Mouse (Mus musculus) olfactory bulb, adult 2 months (tissue): ENCODE results near the gene Rassf3. TPM values are rescaled to one million over a fixed set of nuclear protein-coding genes. Genes with fewer than 3 reads are reported as not detected.

ENCODE experiments used
- H3K27ac ChIP-seq: fragments of 200-500 bp; 2 replicates; pipeline ENCODE4 v1.5.1; 2012; ENCODE audit warnings: low read depth, low read length; ENCODE audit not compliant: insufficient read depth
- H3K4me1 ChIP-seq: fragments of 200-500 bp; 2 replicates; pipeline ENCODE4 v1.6.1; 2012; ENCODE audit warnings: low read length; ENCODE audit not compliant: control insufficient read depth, insufficient read depth
- H3K4me3 ChIP-seq: fragments of 200-500 bp; 2 replicates; pipeline ENCODE4 v1.5.1; 2012; ENCODE audit warnings: mild to moderate bottlenecking, low read depth, low read length, moderate library complexity; ENCODE audit not compliant: insufficient read depth
- CTCF ChIP-seq: fragments of 200-500 bp; IDR thresholded peaks from 2 replicates; pipeline ENCODE4 v1.5.1; 2012; ENCODE audit warnings: low read depth, mild to moderate bottlenecking, low read length, moderate library complexity; ENCODE audit not compliant: insufficient read depth
- POLR2A ChIP-seq: fragments of 200-500 bp; IDR thresholded peaks from 2 replicates; pipeline ENCODE4 v1.6.1; 2012; ENCODE audit warnings: mild to moderate bottlenecking, low read depth, low read length, moderate library complexity; ENCODE audit not compliant: insufficient read depth
- WGBS: fragments of 180-500 bp; shearing (Covaris S2); methylation state at CpG from one replicate; pipeline ENCODE4 v1.1.7; 2018; 5-methylcytosine and 5-hydroxymethylcytosine counted together
- polyA plus RNA-seq: library from polyadenylated mRNA; stranded (reverse); fragments of >200 nt; gene quantifications from 2 replicates; pipeline ENCODE4 v1.2.4, GENCODE M21; 2012; ENCODE audit warnings: low replicate concordance; ENCODE audit not compliant: missing spikeins, insufficient read depth, insufficient read length

Rassf3 gene
- polyA plus RNA-seq, 1 experiment: not detected

GRCm38 (mm10) chr10:121457381-121457780 lies 18.8 kb downstream of the Rassf3 start:
- TF ChIP-seq CTCF (no peak), POLR2A (no peak)
- Histone ChIP-seq H3K4me1 (peaks cover 16% of the 10 kb centered on the region), H3K27ac (no peak overlapping the region), H3K4me3 (no peak overlapping the region)
- 88% methylated on average over 3 of the region's 3 CpGs for whole genome bisulfite sequencing

DNA sequence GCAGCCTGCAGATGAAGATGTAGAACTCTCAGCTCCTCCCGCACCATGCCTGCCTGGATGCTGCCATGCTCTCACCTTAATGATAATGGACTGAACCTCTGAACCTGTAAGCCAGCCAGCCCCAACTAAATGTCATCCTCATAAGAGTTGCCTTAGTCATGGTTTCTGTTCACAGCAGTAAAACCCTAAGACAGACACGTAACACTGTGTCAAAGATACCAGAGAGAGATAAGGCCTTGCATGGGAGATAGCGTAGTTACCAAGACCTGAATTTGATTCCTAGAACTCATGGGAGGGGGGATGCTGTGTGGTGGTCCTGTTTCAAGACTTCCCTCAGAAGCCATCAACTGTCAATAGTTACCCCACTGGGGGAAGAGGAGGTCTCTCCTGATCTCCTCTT lies 20.6 kb downstream of the Rassf3 start:
- WGBS: over 99% methylated on average over 3 of the region's 3 CpGs
- TF ChIP-seq CTCF: no peak
- no peak for TF ChIP-seq POLR2A
- Histone ChIP-seq H3K4me1 (0 out of 2 replicates have a peak, but pooled peaks cover 5% of the 10 kb centered on the region), H3K4me3 (no peak overlapping the region), H3K27ac (no peak overlapping the region)

GRCm38 (mm10) chr10:121454708-121455475 lies 21.3 kb downstream of the Rassf3 start:
- Histone ChIP-seq H3K4me1 (0 out of 2 replicates have a peak, but pooled peaks cover 5% of the 10 kb centered on the region), H3K4me3 (no peak overlapping the region), H3K27ac (no peak overlapping the region)
- TF ChIP-seq POLR2A: no peak
- TF ChIP-seq CTCF: no peak
- WGBS: 93% methylated on average over 6 of the region's 6 CpGs

- Histone ChIP-seq H3K27ac (no peak overlapping the region), H3K4me3 (no peak overlapping the region), H3K4me1 (0 out of 2 replicates have a peak, but pooled peaks cover 5% of the 10 kb centered on the region)
- TF ChIP-seq POLR2A (no peak), CTCF (no peak)
- 94% methylated on average over 8 of the region's 8 CpGs for WGBS
These were observed 22.1 kb downstream of the Rassf3 start for GRCm38 (mm10) chr10:121454033-121454432.

DNA sequence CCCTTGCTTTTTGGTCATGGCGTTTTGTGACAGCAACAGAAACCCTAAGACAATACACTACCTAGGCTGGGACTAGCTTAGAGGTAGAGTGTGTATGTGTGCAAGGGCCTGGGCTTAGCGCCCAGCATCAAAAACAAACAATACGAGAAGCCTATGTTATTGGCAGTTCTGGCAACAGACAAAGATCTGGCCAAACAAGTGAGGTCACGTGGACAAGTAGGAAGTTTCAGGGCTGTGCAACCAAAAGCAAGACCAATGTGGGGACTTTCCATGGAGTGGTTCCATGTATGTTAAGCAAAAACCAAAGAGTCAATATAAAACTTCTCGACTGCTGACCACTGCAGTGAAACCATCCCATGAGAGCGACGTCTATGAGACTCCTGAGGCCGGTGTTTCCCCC lies 30.3 kb downstream of the Rassf3 start:
- no peak for TF ChIP-seq CTCF
- no peak for TF ChIP-seq POLR2A
- H3K4me1 ChIP-seq: peaks cover 4% of the 10 kb centered on the region; the same call in 1 of the 2 replicates
- no peak overlapping the region for H3K4me3 ChIP-seq
- WGBS: 90% methylated on average over 8 of the region's 8 CpGs
- H3K27ac ChIP-seq: no peak overlapping the region

GRCm38 (mm10) chr10:121444198-121444597 lies 31.9 kb downstream of the Rassf3 start:
- peaks cover 4% of the 10 kb centered on the region; the same call in 1 of the 2 replicates for H3K4me1 ChIP-seq
- WGBS: 91% methylated on average over 7 of the region's 7 CpGs

DNA sequence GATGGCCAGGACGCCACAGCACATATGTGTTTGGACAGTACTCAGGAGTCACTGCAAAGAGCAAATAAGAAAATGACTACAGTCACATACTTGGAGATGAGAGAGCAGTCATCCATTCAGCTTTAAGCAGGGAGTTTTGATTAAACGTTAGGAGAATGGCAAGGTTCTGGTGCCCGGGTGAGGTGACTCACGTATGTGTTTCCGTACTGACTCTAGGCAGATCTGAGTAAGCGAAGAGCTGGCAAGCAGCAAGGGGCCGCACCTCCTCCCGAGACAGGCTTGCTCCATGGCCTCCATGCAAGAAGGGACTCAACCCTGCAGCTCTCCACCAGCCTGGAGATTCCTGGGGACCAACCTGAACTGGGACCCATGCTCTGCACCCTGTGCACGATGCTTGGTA lies 32.4 kb downstream of the Rassf3 start:
- no peak for TF ChIP-seq CTCF
- TF ChIP-seq POLR2A: no peak
- no peak overlapping the region for H3K27ac ChIP-seq
- WGBS: 68% methylated on average over 9 of the region's 9 CpGs
- H3K4me3 ChIP-seq: no peak overlapping the region
- peaks cover 4% of the 10 kb centered on the region; the same call in 1 of the 2 replicates for H3K4me1 ChIP-seq

More at GRCm38 (mm10) chr10:121444198-121444597, 31.9 kb downstream of the Rassf3 start:
- Histone ChIP-seq H3K27ac (no peak overlapping the region), H3K4me3 (no peak overlapping the region)
- TF ChIP-seq POLR2A: no peak
- TF ChIP-seq CTCF: no peak

DNA sequence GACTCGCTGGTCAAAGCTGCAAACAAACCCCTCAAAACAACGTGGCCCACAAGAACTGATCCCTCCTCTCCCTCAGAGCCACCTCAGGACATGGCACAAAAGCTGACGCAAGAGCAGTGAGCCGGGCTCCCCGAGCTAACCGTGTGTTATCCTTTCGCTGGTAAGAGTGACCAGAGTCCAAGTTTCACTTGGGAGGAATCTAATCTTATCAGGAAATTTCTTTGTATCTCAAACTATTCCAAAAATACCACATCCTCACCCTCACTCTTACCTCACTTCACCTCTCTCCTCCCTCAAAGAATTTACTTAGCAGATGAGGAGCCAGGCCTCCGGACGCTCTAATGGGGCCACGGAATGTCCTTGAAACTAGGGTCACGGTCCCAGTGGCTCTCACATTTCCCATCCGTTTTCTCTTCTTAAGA lies 36.8 kb downstream of the Rassf3 start:
- no peak overlapping the region for H3K4me3 ChIP-seq
- 90% methylated on average over 12 of the region's 12 CpGs for WGBS
- TF ChIP-seq CTCF (no peak), POLR2A (no peak)
- H3K27ac ChIP-seq: no peak overlapping the region
- peaks cover 4% of the 10 kb centered on the region; the same call in 1 of the 2 replicates for H3K4me1 ChIP-seq

DNA sequence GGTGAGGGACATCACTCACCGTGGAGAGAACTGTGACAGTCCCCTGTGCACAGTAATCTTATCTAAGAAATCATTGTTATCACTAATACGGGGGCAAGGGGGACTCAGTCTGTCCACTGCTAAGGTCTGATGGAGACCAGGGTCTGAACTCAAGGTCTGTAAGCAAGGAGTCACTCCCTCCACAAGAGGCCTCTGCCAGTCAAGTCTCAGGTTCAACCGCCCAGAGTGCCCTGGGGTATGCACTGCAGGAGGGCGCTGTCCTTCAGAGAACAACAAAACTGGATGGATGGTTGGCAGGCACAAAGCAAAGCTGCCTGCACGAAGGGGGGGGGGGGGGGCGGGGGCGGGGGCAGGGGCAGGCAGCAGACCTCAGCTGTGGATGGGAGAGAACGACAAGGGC lies 38.0 kb downstream of the Rassf3 start:
- WGBS: 79% methylated on average over 8 of the region's 8 CpGs
- H3K4me3 ChIP-seq: no peak overlapping the region
- TF ChIP-seq POLR2A: no peak
- TF ChIP-seq CTCF: no peak
- peaks cover 2% of the 10 kb centered on the region for H3K4me1 ChIP-seq
- H3K27ac ChIP-seq: no peak overlapping the region

GRCm38 (mm10) chr10:121436693-121437092 lies 39.5 kb downstream of the Rassf3 start:
- WGBS: 79% methylated on average over 4 of the region's 4 CpGs
- H3K4me3 ChIP-seq: no peak overlapping the region
- no peak for TF ChIP-seq CTCF
- no peak for TF ChIP-seq POLR2A

More at GRCm38 (mm10) chr10:121436693-121437092, 39.5 kb downstream of the Rassf3 start:
- no peak overlapping the region for H3K27ac ChIP-seq
- peaks cover 9% of the 10 kb centered on the region for H3K4me1 ChIP-seq
